Mouse (Mus musculus): ENCODE measurements around the gene Poc1b. TPM values are rescaled to one million over a fixed set of nuclear protein-coding genes. Genes with fewer than 3 reads are reported as not detected.

Gene Poc1b
- polyA plus RNA-seq, 1 experiment = 8.0 TPM

GRCm38 (mm10) chr10:99165751-99166282, 59.0 kb downstream of the Poc1b start:
- Histone ChIP-seq H3K36me3 (ENCODE audit: control insufficient read depth, insufficient read depth) (no peaks in the 10 kb centered on the region), H3K27me3 (ENCODE audit: control insufficient read depth, insufficient read depth, insufficient read length) (no peaks in the 10 kb centered on the region), H3K4me2 (ENCODE audit: low read depth) (no peak overlapping the region), H3K79me2 (ENCODE audit: control insufficient read depth, insufficient read depth) (no peaks in the 10 kb centered on the region), H3K4me3 (no peak overlapping the region), H3ac (ENCODE audit: control insufficient read depth, insufficient read length) (no peak overlapping the region)
- TF ChIP-seq TCF12 (IDR thresholded peaks at IDR 0.05; ENCODE audit: insufficient read depth, poor library complexity, severe bottlenecking) = no peak
- no peak for TF ChIP-seq MYOD1 (IDR thresholded peaks at IDR 0.05; ENCODE audit: control insufficient read depth in 1 of 3, insufficient read length in 2 of 3, low read depth in 2 of 3)
- no peak for TF ChIP-seq REST (IDR thresholded peaks at IDR 0.05; ENCODE audit: insufficient read depth, insufficient read length)
- TF ChIP-seq CEBPB (IDR thresholded peaks at IDR 0.05; ENCODE audit: insufficient read depth, poor library complexity, severe bottlenecking) = no peak
- no peak for TF ChIP-seq MYOG (IDR thresholded peaks at IDR 0.05; ENCODE audit: control insufficient read depth in 1 of 3, insufficient read depth in 1 of 3, insufficient read length in 2 of 3, low read depth in 2 of 3)
- TF ChIP-seq POLR2A (IDR thresholded peaks at IDR 0.05; ENCODE audit: insufficient read length, low read depth) = no peak
- no peak for TF ChIP-seq MAX (IDR thresholded peaks at IDR 0.05; ENCODE audit: low read depth)
- TF ChIP-seq SRF (IDR thresholded peaks at IDR 0.05; ENCODE audit: control insufficient read depth, insufficient read length, low read depth) = no peak
- TF ChIP-seq USF1 (IDR thresholded peaks at IDR 0.05; ENCODE audit: low read depth) = no peak
- TF ChIP-seq E2F4 (IDR thresholded peaks at IDR 0.05; ENCODE audit: insufficient read depth) = no peak

GRCm38 (mm10) chr10:99166392-99166791, 59.6 kb downstream of the Poc1b start:
- no peaks in the 10 kb centered on the region for H3K79me2 ChIP-seq (ENCODE audit: control insufficient read depth, insufficient read depth)
- no peak overlapping the region for H3K4me3 ChIP-seq
- H3K4me2 ChIP-seq (ENCODE audit: low read depth) = no peak overlapping the region
- H3K27me3 ChIP-seq (ENCODE audit: control insufficient read depth, insufficient read depth, insufficient read length) = no peaks in the 10 kb centered on the region
- no peaks in the 10 kb centered on the region for H3K36me3 ChIP-seq (ENCODE audit: control insufficient read depth, insufficient read depth)
- no peak for TF ChIP-seq REST (IDR thresholded peaks at IDR 0.05; ENCODE audit: insufficient read depth, insufficient read length)
- TF ChIP-seq CEBPB (IDR thresholded peaks at IDR 0.05; ENCODE audit: insufficient read depth, poor library complexity, severe bottlenecking) = no peak
- TF ChIP-seq E2F4 (IDR thresholded peaks at IDR 0.05; ENCODE audit: insufficient read depth) = no peak
- H3ac ChIP-seq (ENCODE audit: control insufficient read depth, insufficient read length) = no peak overlapping the region

GRCm38 (mm10) chr10:99168404-99168803, 61.6 kb downstream of the Poc1b start:
- TF ChIP-seq REST (IDR thresholded peaks at IDR 0.05; ENCODE audit: insufficient read depth, insufficient read length) = no peak
- TF ChIP-seq MYOG (IDR thresholded peaks at IDR 0.05; ENCODE audit: control insufficient read depth in 1 of 3, insufficient read depth in 1 of 3, insufficient read length in 2 of 3, low read depth in 2 of 3) = peak in 1 of 3 experiments; percentile 8
- H3K36me3 ChIP-seq (ENCODE audit: control insufficient read depth, insufficient read depth) = no peaks in the 10 kb centered on the region
- H3ac ChIP-seq (ENCODE audit: control insufficient read depth, insufficient read length) = no peak overlapping the region
- H3K4me2 ChIP-seq (ENCODE audit: low read depth) = no peak overlapping the region
- H3K27me3 ChIP-seq (ENCODE audit: control insufficient read depth, insufficient read depth, insufficient read length) = no peaks in the 10 kb centered on the region
- H3K4me3 ChIP-seq = no peak overlapping the region
- no peaks in the 10 kb centered on the region for H3K79me2 ChIP-seq (ENCODE audit: control insufficient read depth, insufficient read depth)

GRCm38 (mm10) chr10:99168840-99169764, 62.3 kb downstream of the Poc1b start:
- Histone ChIP-seq H3K4me3 (no peak overlapping the region), H3K36me3 (ENCODE audit: control insufficient read depth, insufficient read depth) (no peaks in the 10 kb centered on the region), H3K4me2 (ENCODE audit: low read depth) (no peak overlapping the region), H3ac (ENCODE audit: control insufficient read depth, insufficient read length) (no peak overlapping the region), H3K79me2 (ENCODE audit: control insufficient read depth, insufficient read depth) (no peaks in the 10 kb centered on the region), H3K27me3 (ENCODE audit: control insufficient read depth, insufficient read depth, insufficient read length) (no peaks in the 10 kb centered on the region)
- no peak for TF ChIP-seq TCF12 (IDR thresholded peaks at IDR 0.05; ENCODE audit: insufficient read depth, poor library complexity, severe bottlenecking)
- TF ChIP-seq MYOD1 (IDR thresholded peaks at IDR 0.05; ENCODE audit: control insufficient read depth in 1 of 3, insufficient read length in 2 of 3, low read depth in 2 of 3) = peak in 2 of 3 experiments; percentile 37 to 57
- TF ChIP-seq MYOG (IDR thresholded peaks at IDR 0.05; ENCODE audit: control insufficient read depth in 1 of 3, insufficient read depth in 1 of 3, insufficient read length in 2 of 3, low read depth in 2 of 3) = peak in 2 of 3 experiments; percentile 60 to 61

- no peak for TF ChIP-seq E2F4 (IDR thresholded peaks at IDR 0.05; ENCODE audit: insufficient read depth)
- TF ChIP-seq MYOG (IDR thresholded peaks at IDR 0.05; ENCODE audit: control insufficient read depth in 1 of 3, insufficient read depth in 1 of 3, insufficient read length in 2 of 3, low read depth in 2 of 3) = no peak
- no peak for TF ChIP-seq MAX (IDR thresholded peaks at IDR 0.05; ENCODE audit: low read depth)
- no peaks in the 10 kb centered on the region for H3K27me3 ChIP-seq (ENCODE audit: control insufficient read depth, insufficient read depth, insufficient read length)
- no peak overlapping the region for H3K4me3 ChIP-seq
These were observed 62.9 kb downstream of the Poc1b start for GRCm38 (mm10) chr10:99169765-99170129.

More at GRCm38 (mm10) chr10:99169765-99170129, 62.9 kb downstream of the Poc1b start:
- Histone ChIP-seq H3K4me2 (ENCODE audit: low read depth) (no peak overlapping the region), H3K79me2 (ENCODE audit: control insufficient read depth, insufficient read depth) (no peaks in the 10 kb centered on the region), H3ac (ENCODE audit: control insufficient read depth, insufficient read length) (no peak overlapping the region), H3K36me3 (ENCODE audit: control insufficient read depth, insufficient read depth) (no peaks in the 10 kb centered on the region)

Measured in myocyte (in vitro differentiated cells).